Mouse (Mus musculus): ENCODE measurements at regions not wholly inside any gene's neighbourhood (a gene's known extent, or its start where the extent isn't known, plus 50 kb on each side); places are given as distances from the start of the nearest gene placed in this dataset.
A peak's percentile ranks its signal among the peaks of the same experiment; 100 is the strongest.
"Not testable (repeated sequence)": the region's sequence is repeated elsewhere in the genome, so short reads cannot be mapped to it uniquely, and the experiment has no call there.

DNA sequence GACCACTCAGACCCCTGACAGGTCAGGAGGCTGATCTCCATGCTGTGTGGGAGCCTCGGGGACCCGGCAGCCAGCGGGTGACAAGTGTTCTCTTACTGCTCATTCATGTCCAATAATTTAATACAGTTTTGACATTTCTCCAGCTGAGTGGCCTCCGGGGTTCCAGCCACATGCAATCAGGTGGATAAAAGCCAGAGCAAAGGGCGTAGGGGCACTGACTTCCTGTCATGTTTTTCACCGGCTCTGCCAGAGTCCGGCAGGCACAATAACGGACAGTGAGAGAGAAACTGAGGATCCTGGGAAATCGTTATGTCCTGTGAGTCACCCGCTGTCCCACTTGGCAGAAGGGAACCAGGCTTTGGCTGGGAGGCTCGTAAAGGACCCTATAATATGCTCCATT lies 412.8 kb downstream of the Ptpru start:
- no peak overlapping the region for H3K4me2 ChIP-seq
- no peak for ATAC-seq (replicated peaks)
- 71% methylated on average over 11 of the region's 11 CpGs for WGBS

GRCm38 (mm10) chr4:131427871-131428270 lies 410.2 kb downstream of the Ptpru start:
- no peak for ATAC-seq (replicated peaks)

More for the DNA sequence above, 412.8 kb downstream of the Ptpru start:
- Histone ChIP-seq H3K9ac (no peak overlapping the region), H3K36me3 (replicated peaks) (no peaks in the 10 kb centered on the region), H3K4me1 (peaks cover 11% of the 10 kb centered on the region), H3K9me3 (no peaks in the 10 kb centered on the region), H3K27me3 (replicated peaks) (no peaks in the 10 kb centered on the region), H3K27ac (no peak overlapping the region), H3K4me3 (no peak overlapping the region)

GRCm38 (mm10) chr4:131429356-131429755 lies 408.7 kb downstream of the Ptpru start:
- H3K36me3 ChIP-seq (replicated peaks) = no peaks in the 10 kb centered on the region
- no peaks in the 10 kb centered on the region for H3K27me3 ChIP-seq (replicated peaks)
- H3K27ac ChIP-seq = no peak overlapping the region
- H3K4me3 ChIP-seq = no peak overlapping the region
- H3K9me3 ChIP-seq = no peaks in the 10 kb centered on the region
- WGBS = 53% methylated on average over 11 of the region's 11 CpGs
- H3K9ac ChIP-seq = no peak overlapping the region
- peaks cover 22% of the 10 kb centered on the region for H3K4me1 ChIP-seq
- ATAC-seq (replicated peaks) = no peak
- H3K4me2 ChIP-seq = no peak overlapping the region

More at GRCm38 (mm10) chr4:131427871-131428270, 410.2 kb downstream of the Ptpru start:
- H3K27me3 ChIP-seq (replicated peaks) = no peaks in the 10 kb centered on the region
- no peak overlapping the region for H3K4me2 ChIP-seq
- no peak overlapping the region for H3K4me3 ChIP-seq
- no peaks in the 10 kb centered on the region for H3K9me3 ChIP-seq
- no peak overlapping the region for H3K27ac ChIP-seq
- peaks cover 18% of the 10 kb centered on the region for H3K4me1 ChIP-seq
- 97% methylated on average over 7 of the region's 7 CpGs for WGBS
- H3K36me3 ChIP-seq (replicated peaks) = no peaks in the 10 kb centered on the region
- no peak overlapping the region for H3K9ac ChIP-seq

- ATAC-seq (replicated peaks) = no peak
- H3K9ac ChIP-seq = no peak overlapping the region
- WGBS = 84% methylated on average over 1 of the region's 1 CpGs
- no peaks in the 10 kb centered on the region for H3K36me3 ChIP-seq (replicated peaks)
- H3K4me1 ChIP-seq = peaks cover 22% of the 10 kb centered on the region
- H3K4me2 ChIP-seq = no peak overlapping the region
- H3K9me3 ChIP-seq = no peaks in the 10 kb centered on the region
- H3K27me3 ChIP-seq (replicated peaks) = no peaks in the 10 kb centered on the region
- no peak overlapping the region for H3K4me3 ChIP-seq
- no peak overlapping the region for H3K27ac ChIP-seq
Measured at GRCm38 (mm10) chr4:131430420-131430819, 407.7 kb downstream of the Ptpru start.

- Histone ChIP-seq H3K36me3 (replicated peaks) (no peaks in the 10 kb centered on the region), H3K9me3 (no peaks in the 10 kb centered on the region), H3K4me2 (no peak overlapping the region), H3K4me3 (no peak overlapping the region), H3K27ac (no peak overlapping the region), H3K9ac (no peak overlapping the region), H3K27me3 (replicated peaks) (no peaks in the 10 kb centered on the region), H3K4me1 (peaks cover 25% of the 10 kb centered on the region)
- no peak; the same call in 1 of the 2 replicates for ATAC-seq (replicated peaks)
- WGBS = 10% methylated on average over 5 of the region's 5 CpGs
Measured at GRCm38 (mm10) chr4:131431188-131431587, 406.9 kb downstream of the Ptpru start.

GRCm38 (mm10) chr4:131432591-131433177 lies 405.4 kb downstream of the Ptpru start:
- peak; percentile 24; the same call in 1 of the 2 replicates for ATAC-seq (replicated peaks)
- H3K27ac ChIP-seq = peak overlapping the region; percentile 18; the same call in 1 of the 2 replicates

DNA sequence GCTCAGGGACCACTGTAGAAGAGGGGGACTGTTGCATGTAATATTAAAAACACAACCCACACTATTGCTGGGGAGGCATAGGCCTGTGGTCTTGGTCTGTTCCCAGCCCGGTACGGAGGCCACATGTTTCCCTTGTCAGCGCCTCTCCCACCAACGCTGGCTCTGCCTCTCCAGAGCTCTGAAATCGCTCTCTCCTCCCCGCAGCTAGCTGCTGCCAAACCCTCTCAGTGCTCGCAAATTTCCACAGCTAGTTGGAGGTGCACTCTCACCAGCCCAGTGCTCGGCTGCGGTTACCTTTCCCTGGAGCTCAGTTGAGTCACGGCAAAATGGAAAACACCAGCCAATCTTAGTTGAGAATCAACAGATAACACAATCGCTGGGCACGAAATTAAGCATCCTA lies 402.9 kb downstream of the Ptpru start:
- no peaks in the 10 kb centered on the region for H3K36me3 ChIP-seq (replicated peaks)
- H3K9me3 ChIP-seq = no peaks in the 10 kb centered on the region
- no peak overlapping the region for H3K27ac ChIP-seq
- H3K4me2 ChIP-seq = no peak overlapping the region
- ATAC-seq (replicated peaks) = no peak
- H3K4me1 ChIP-seq = peaks cover 20% of the 10 kb centered on the region
- 86% methylated on average over 12 of the region's 12 CpGs for WGBS
- no peak overlapping the region for H3K9ac ChIP-seq
- H3K27me3 ChIP-seq (replicated peaks) = no peaks in the 10 kb centered on the region
- H3K4me3 ChIP-seq = no peak overlapping the region

More at GRCm38 (mm10) chr4:131432591-131433177, 405.4 kb downstream of the Ptpru start:
- H3K9me3 ChIP-seq = no peaks in the 10 kb centered on the region
- H3K36me3 ChIP-seq (replicated peaks) = no peaks in the 10 kb centered on the region
- H3K27me3 ChIP-seq (replicated peaks) = no peaks in the 10 kb centered on the region
- peaks cover 32% of the 10 kb centered on the region for H3K4me1 ChIP-seq
- H3K4me3 ChIP-seq = no peak overlapping the region
- no peak overlapping the region for H3K4me2 ChIP-seq
- no peak overlapping the region for H3K9ac ChIP-seq
- 33% methylated on average over 13 of the region's 13 CpGs for WGBS

GRCm38 (mm10) chr4:131438403-131438802 lies 399.7 kb downstream of the Ptpru start:
- no peak overlapping the region for H3K9ac ChIP-seq
- no peaks in the 10 kb centered on the region for H3K27me3 ChIP-seq (replicated peaks)
- 94% methylated on average over 2 of the region's 2 CpGs for WGBS
- ATAC-seq (replicated peaks) = no peak
- no peak overlapping the region for H3K27ac ChIP-seq
- H3K36me3 ChIP-seq (replicated peaks) = no peaks in the 10 kb centered on the region
- no peak overlapping the region for H3K4me3 ChIP-seq
- no peak overlapping the region for H3K4me2 ChIP-seq
- no peaks in the 10 kb centered on the region for H3K9me3 ChIP-seq
- peaks cover 9% of the 10 kb centered on the region; the same call in 1 of the 2 replicates for H3K4me1 ChIP-seq

GRCm38 (mm10) chr4:131438883-131439282 lies 399.2 kb downstream of the Ptpru start:
- Histone ChIP-seq H3K9me3 (no peaks in the 10 kb centered on the region), H3K27me3 (replicated peaks) (no peaks in the 10 kb centered on the region), H3K9ac (no peak overlapping the region), H3K36me3 (replicated peaks) (no peaks in the 10 kb centered on the region), H3K27ac (no peak overlapping the region), H3K4me3 (no peak overlapping the region), H3K4me2 (no peak overlapping the region), H3K4me1 (peaks cover 9% of the 10 kb centered on the region; the same call in 1 of the 2 replicates)
- 72% methylated on average over 2 of the region's 2 CpGs for WGBS
- ATAC-seq (replicated peaks) = no peak

DNA sequence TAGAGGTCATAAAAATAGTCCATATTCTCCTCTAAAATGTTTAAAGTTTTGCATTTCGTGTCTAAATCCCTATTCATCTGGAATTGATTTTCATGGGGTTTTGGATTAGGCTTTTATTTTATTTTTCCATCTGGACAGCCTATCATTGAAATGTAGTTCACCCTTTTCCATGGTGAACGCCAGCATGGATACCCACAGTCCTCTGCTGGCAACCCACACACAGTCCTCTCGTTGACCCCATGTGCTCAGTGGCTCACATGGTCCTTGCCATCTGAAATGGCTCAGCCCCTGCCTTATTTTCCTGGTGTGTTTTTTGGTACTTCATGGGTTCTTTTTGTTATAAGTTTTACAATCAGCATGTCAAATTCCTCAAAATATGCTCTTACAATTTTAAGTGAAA lies 397.2 kb downstream of the Ptpru start:
- Histone ChIP-seq H3K27me3 (replicated peaks) (no peaks in the 10 kb centered on the region), H3K9me3 (no peaks in the 10 kb centered on the region), H3K4me1 (peaks cover 9% of the 10 kb centered on the region; the same call in 1 of the 2 replicates), H3K27ac (no peak overlapping the region), H3K4me2 (no peak overlapping the region), H3K36me3 (replicated peaks) (no peaks in the 10 kb centered on the region), H3K4me3 (no peak overlapping the region), H3K9ac (no peak overlapping the region)
- 69% methylated on average over 3 of the region's 3 CpGs for WGBS
- no peak for ATAC-seq (replicated peaks)

DNA sequence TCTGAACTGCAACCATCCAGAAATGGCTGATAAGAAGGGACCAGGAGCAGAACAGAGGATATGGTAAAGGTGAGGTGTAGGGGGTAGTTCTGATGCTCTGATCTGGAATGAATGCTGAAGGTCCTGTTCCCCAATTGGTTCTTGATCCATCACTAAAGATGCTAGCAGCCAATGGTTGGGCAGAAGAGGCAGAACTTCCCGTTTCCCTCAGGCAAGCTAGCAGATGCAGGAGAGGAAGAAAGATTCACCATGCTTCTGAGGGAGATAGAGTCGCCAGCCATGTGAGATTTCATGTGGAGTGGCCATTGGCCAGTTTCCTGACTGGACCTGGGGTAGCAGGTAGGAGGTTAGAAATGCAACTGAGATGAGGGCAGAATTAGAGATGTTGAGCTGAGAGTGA lies 394.6 kb downstream of the Ptpru start:
- 74% methylated on average over 2 of the region's 2 CpGs for WGBS
- H3K4me2 ChIP-seq = no peak overlapping the region
- H3K27me3 ChIP-seq (replicated peaks) = no peaks in the 10 kb centered on the region
- H3K4me1 ChIP-seq = no peaks in the 10 kb centered on the region
- H3K9me3 ChIP-seq = no peaks in the 10 kb centered on the region
- H3K4me3 ChIP-seq = no peak overlapping the region
- ATAC-seq (replicated peaks) = no peak
- H3K9ac ChIP-seq = no peak overlapping the region
- H3K36me3 ChIP-seq (replicated peaks) = no peaks in the 10 kb centered on the region
- no peak overlapping the region for H3K27ac ChIP-seq

- not testable (repeated sequence) for H3K27me3 ChIP-seq (replicated peaks); H3K4me3 ChIP-seq; H3K9ac ChIP-seq; H3K27ac ChIP-seq; H3K4me1 ChIP-seq; ATAC-seq (replicated peaks); H3K36me3 ChIP-seq (replicated peaks); H3K4me2 ChIP-seq; H3K9me3 ChIP-seq
- 82% methylated on average over 1 of the region's 1 CpGs for WGBS
Measured at GRCm38 (mm10) chr4:131450296-131450695, 387.8 kb downstream of the Ptpru start.

DNA sequence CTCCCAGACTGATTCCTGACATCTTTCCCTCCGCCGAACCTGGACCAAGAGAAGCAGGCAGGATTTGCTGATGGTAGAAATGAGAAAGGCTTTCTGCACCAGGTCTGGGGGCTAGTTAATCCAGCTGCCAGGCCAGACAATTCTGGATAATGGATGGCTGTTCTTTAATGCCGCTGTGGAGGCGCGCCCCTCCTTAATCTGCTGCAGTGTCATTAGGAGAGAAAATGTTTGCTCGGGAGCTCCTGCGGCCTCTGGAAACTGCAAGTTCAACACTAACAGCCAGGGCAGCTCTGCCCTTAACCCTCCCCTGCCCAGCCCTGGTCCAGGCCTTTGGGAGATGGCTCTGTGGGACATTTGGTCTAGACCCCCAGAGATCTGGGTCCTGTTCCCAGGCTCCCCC lies 380.5 kb downstream of the Ptpru start:
- no peak for ATAC-seq (replicated peaks)
- 29% methylated on average over 7 of the region's 7 CpGs for WGBS
- no peak overlapping the region for H3K4me3 ChIP-seq
- H3K27ac ChIP-seq = no peak overlapping the region
- no peaks in the 10 kb centered on the region for H3K36me3 ChIP-seq (replicated peaks)
- H3K4me2 ChIP-seq = no peak overlapping the region
- H3K9ac ChIP-seq = no peak overlapping the region
- peaks cover 15% of the 10 kb centered on the region for H3K4me1 ChIP-seq
- no peaks in the 10 kb centered on the region for H3K27me3 ChIP-seq (replicated peaks)
- no peaks in the 10 kb centered on the region for H3K9me3 ChIP-seq

Data from midbrain, embryonic 15.5 days (tissue).